Mouse (Mus musculus) heart, adult 2 months (tissue): Measurements from ENCODE around the gene Stk38.

Experiments used
- CTCF ChIP-seq: fragments of 200-600 bp; IDR thresholded peaks from 2 replicates; pipeline ENCODE4 v1.8.1; 2022; ENCODE audit warnings: antibody characterized with exemption, mild to moderate bottlenecking, moderate library complexity
- EP300 ChIP-seq: fragments of 200-500 bp; IDR thresholded peaks from 2 replicates; pipeline ENCODE4 v1.6.1; 2011; ENCODE audit warnings: low read depth, low read length, control low read depth; ENCODE audit not compliant: insufficient read depth
- POLR2A ChIP-seq: fragments of 200-500 bp; IDR thresholded peaks from 2 replicates; pipeline ENCODE4 v1.6.1; 2011; ENCODE audit warnings: mild to moderate bottlenecking, low read depth, low read length, control low read depth; ENCODE audit not compliant: insufficient read depth

- TF ChIP-seq POLR2A (no peak), CTCF (no peak), EP300 (peak; percentile 73; the same call in 1 of the 2 replicates)
Measured at GRCm38 (mm10) chr17:29053841-29054240, 46.0 kb upstream of the Stk38 start.
